Mouse (Mus musculus): ENCODE measurements around the gene AI464131.

AI464131 gene

DNA sequence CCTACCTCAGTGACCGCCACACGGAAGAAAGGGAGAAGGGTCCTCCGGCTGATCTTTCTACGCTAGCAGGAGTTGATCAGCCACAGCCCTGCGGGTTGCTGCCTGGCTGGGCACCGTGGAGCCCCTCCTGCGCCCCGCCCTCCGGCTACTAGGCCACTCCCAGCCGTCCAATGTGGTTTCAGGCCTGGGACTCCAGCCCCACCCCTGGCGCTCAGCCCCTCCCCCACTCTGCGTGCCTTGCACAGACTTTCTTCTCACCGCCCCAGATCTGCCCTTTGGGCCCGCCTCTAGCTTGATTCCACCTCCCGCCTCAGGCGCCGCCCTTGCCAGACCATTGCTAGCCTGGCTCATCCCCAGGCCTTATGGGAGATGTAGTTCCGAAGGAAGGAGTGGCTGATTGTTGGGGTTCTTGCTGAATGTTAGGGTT lies at the start of gene AI464131:
Gene AI464131, minus strand, starts transcription at position 91 of the 427 bp plus-strand sequence.
- DNase-seq, result peak; percentile 100

GRCm38 (mm10) chr4:41552529-41552928 lies 49.7 kb upstream of the AI464131 start:
- peak; percentile 96 for DNase-seq

DNA sequence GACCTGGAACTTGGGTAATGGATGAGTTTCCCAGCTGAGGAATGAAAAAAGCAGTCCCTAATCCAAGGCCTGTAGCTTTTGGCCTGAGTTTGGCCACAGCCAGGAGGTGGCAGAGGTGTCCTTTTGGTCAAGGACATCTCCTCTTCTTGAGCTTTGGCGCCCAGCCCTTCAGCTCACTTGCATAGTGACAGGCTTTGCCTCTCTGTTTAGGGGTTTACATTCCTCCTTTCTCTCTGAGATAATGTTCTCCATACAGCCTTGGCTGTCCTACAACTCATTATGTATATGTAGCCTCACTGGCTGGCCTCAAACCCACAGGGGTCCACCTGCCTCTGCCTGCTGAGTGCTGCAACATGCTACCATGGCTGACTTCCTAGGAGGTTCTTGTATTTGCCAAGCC lies 44.2 kb upstream of the AI464131 start:
- DNase-seq, result peak; percentile 82

- peak; percentile 86 for DNase-seq
Observed at GRCm38 (mm10) chr4:41545985-41546384, 43.1 kb upstream of the AI464131 start.

- no peak for DNase-seq
Observed at GRCm38 (mm10) chr4:41542136-41542535, 39.3 kb upstream of the AI464131 start.

GRCm38 (mm10) chr4:41534866-41535265 lies 32.0 kb upstream of the AI464131 start:
- DNase-seq, result no peak

DNA sequence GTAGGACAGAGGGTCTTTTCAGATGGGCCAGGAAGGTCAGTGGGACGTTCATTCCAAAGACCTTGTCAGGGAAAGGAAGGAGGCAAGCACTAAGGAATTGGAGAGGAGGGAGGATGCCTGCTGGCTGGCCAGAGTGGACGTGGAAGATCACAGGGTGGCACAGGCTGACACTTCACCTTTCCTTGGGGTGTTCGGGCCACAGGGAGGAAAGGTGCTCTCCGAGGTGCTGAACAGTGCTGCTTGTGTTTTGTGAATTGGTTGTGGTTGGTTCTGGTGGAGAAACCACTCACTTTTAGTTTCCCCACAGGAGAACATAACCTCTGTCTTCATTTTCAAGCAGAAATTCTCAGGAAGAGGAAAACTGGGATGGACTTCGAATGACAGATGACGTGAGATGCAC lies 29.5 kb upstream of the AI464131 start:
- DNase-seq, result no peak

DNA sequence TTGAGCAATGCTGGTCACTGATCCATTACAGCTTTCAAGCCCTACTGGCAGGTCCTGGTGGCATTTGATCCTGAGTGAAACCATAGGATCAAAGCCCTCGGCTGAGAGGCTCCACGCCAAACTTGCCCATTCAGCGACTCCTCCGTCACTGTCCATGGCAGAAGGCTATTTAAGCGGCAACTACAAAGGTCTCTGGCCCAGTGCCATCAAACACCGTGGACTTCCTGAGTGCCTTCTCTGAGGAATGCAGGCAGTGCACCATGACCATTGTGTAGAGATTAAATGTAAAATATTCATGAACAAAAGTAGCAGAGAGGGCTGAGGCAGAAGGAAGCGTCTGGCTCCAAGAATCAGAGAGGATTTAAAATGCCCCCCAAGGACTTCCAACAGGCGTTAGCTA lies 25.1 kb upstream of the AI464131 start:
- no peak for DNase-seq

- DNase-seq, result no peak
Observed at GRCm38 (mm10) chr4:41527076-41527475, 24.2 kb upstream of the AI464131 start.

DNA sequence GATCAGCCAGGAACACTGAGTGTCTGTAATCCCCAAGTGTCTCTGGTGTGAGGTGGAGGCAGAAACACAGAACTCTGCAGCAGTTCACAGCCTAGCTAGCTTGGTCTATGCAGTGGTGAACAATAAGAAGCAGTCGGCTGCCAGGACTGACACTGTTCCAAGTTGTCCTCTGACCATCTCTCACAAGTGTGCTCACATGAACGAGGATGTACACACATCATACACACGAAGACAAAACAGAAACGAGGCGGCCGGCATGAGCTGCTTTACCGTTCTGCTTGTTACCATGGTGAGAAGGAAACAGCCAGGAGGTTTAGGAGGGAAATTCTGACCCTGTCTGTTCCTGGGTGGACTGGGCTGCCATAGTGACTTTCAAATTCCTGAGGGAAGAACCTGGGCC lies 23.7 kb upstream of the AI464131 start:
- no peak for DNase-seq

- DNase-seq, result no peak
Observed at GRCm38 (mm10) chr4:41524829-41525228, 22.0 kb upstream of the AI464131 start.

DNA sequence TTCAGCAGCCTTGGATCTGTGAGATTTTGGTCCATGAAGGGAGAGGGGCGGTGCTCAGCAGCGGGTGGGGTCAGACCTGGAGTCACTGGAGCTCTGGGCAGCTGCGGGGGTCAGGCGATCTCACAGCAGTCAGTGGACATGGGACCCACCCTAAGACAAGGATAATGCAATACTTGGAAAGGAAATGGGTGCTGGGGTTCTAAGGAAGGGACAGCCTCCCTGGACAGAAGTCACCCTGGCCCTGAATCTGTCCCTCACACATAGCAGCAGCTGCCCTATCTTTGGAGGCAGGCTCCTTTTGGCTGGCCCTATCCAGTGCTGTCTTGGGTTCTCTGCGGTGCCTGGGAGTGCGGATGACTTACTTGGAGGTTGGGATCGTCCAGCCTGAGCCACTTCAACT lies 21.0 kb upstream of the AI464131 start:
- DNase-seq, result peak; percentile 93

GRCm38 (mm10) chr4:41522788-41523187 lies 19.9 kb upstream of the AI464131 start:
- no peak for DNase-seq

GRCm38 (mm10) chr4:41522136-41522535 lies 19.3 kb upstream of the AI464131 start:
- DNase-seq, result no peak

DNA sequence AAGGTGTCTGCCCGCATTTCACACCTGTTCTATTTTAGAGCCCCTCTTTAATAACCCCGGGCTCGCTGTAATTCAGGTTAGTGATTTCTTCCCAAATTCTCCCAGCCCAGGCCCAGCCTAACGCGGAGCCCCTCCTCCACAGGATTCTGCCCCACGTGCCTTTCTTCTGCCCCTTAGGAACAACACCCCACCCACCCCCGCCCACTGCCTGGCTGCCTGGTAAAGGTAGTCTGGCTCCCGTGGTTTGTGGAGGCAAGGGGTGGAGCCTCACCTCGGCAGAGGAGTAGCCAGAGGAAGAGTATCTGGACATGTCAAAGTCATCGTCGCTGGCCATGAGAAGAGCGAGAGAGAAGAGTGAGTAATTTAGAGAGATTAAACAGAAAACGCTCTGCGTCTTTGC lies 17.8 kb upstream of the AI464131 start:
- DNase-seq, result no peak

DNA sequence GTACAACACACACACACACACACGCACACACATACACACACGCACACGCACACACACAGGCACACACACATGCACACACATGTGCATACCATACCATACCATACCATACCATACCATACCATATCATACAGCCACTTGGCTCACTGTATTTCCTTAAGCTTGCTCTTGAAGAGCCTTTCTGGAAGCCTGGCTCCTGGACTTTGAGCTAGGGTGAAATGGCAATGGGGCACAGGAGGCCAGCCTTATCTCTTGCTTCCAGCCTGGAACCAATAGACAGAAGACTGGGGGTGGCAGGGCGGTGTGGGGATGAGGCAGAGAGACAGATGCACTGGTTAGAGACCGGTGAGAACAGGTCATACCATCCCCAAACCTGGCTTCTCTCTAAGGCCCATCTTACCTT lies 16.3 kb upstream of the AI464131 start:
- DNase-seq, result no peak

DNA sequence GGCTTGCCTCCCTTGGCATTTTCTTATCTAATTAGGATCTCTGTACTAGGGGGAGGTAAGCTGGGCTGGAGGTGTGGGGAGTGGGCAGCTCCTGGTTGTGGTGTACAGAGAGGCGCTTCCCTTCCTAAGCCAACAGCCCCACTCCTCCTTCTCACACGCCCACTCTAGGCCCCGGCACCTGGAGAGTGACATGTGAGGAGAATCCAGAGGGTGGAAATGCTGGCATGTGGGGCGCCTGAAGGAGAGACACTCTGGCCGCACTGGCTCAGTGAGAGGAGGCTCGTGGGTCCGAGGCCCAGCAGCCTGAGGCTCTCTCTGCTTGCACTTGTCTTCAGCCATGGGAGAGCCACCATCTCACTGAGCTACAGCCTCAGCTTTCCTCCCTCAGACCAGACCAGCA lies 15.5 kb upstream of the AI464131 start:
- DNase-seq, result no peak

DNA sequence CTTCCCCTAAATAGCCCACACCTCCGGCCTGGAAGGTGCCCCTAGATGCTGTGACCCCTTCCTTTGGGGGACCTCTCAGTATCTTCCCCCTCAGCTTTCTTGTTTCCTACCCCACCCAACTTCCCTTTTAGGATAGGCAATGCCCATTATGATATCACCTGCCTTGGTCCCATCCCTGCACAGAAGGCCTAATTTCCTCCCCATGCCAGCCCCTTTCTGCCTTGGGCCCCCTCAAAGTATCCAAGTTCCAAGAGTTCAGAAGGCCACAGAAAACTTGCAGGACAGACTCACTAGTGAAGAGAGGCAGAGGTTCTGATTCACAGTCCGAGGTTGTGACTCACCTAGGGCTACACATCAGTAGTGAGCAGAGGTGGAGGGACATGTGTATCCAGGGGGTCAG lies 14.4 kb upstream of the AI464131 start, which contains the start of gene 1110017D15Rik:
Gene 1110017D15Rik, minus strand, starts transcription at position 101 of the 400 bp plus-strand sequence.
- no peak for DNase-seq

- no peak for DNase-seq
Observed at GRCm38 (mm10) chr4:41513714-41514113, 10.8 kb upstream of the AI464131 start.

GRCm38 (mm10) chr4:41513309-41513708 lies 10.4 kb upstream of the AI464131 start:
- DNase-seq, result no peak

DNA sequence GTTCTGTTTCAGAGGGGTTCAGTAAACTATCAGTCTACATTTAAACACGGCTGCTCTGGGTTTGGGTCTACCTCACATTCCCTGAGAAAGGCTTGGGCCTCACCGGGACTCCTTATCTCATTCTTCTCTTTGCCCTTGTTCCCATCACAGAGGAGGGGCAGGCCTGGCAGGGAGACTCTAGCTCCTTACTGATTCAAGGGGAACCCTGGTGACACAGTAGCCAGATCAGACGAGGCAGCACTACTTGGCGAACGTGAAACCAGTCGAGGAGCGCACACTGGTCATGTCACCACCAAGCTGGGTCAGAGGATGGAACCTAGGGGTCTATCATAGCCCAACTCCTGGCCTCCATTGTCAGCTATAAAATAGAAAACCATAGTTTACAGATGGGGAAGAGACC lies 5.1 kb upstream of the AI464131 start:
- DNase-seq, result peak; percentile 92

DNA sequence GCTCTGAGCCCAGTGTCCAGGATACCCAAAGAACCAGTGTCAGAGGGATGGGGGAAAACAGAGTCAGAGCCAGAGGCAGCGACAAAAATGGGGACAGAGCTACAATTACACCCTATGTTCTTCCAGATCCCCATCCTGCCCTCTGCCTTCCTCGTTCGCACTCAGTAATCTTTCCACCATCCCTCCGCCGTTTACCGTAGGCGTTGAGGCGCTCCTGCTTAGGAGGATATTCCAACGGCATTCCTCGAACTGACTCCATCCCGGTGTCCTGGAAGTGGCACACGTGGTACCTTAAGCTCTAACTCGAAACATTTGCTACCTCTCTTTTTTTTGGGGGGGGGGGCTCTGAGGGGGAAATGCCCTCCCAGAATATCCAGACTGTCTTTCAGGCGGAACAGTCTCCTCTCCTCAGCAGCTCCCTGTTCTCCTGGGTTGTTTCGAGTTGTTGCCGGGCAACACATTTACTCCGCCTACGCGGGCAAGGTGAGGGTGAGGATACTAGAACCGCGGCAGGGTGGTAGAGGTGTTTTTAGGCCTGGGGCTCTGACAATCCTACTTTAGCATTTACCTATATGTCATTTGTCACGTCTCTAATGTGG lies 4.5 kb upstream of the AI464131 start:
- DNase-seq, result no peak

DNA sequence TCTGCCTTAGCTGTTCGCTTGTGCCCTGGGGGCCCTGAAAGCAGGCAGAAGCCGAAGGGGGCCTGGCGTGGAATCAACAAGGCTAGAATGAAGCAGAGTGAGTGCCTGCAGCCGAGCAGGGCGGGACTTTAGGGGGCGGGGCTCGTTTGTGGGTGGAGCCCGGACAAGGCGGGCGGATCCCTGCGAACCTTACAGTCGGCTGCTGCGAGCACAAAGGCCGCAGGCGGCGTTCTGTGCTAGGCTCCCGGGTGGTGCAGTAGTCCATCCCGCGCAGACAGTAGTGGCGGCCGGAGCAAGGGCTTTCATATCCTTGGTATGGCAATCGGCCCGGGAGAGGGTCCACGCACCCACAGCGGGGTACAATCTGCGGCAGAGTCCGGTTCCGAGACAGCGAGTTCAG lies 4.0 kb upstream of the AI464131 start:
- peak; percentile 98 for DNase-seq

GRCm38 (mm10) chr4:41506156-41506555 lies 3.3 kb upstream of the AI464131 start:
- DNase-seq, result peak; percentile 96

DNA sequence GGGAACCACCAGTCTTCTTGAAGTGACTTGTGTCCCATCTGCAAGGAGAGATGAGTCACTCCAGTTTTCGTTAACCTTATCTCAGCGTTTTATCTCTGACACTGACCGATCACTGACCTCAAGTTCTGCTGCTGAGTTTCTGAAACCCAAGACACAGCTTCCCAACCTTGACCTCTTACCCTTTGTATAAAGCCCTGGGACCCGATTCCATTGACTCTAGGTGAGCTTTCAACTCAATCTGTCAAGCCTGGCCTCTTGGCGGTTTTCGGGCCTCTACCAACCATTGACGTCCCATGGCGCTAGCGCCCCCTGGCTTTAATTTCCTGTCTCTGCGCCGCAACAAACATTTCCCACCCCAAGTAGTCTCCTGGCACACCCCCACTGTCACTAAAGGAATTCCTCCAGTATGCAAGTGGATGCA lies 2.3 kb upstream of the AI464131 start:
- DNase-seq, result peak; percentile 90
